Mouse (Mus musculus): ENCODE results near the gene Il13ra1.

- TF ChIP-seq CTCF (IDR thresholded peaks at IDR 0.05; ENCODE audit: low read depth, low read length): no peak
- TF ChIP-seq POLR2A (IDR thresholded peaks at IDR 0.05; ENCODE audit: insufficient read depth, low read length): no peak
- TF ChIP-seq EP300 (IDR thresholded peaks at IDR 0.05; ENCODE audit: insufficient read depth, low read depth, low read length): no peak
Measured at GRCm38 (mm10) chrX:36146746-36147145, 34.8 kb downstream of the Il13ra1 start.

All from ES-Bruce4 (cell line).